Mouse (Mus musculus): ENCODE data around the gene Cerkl.

DNA sequence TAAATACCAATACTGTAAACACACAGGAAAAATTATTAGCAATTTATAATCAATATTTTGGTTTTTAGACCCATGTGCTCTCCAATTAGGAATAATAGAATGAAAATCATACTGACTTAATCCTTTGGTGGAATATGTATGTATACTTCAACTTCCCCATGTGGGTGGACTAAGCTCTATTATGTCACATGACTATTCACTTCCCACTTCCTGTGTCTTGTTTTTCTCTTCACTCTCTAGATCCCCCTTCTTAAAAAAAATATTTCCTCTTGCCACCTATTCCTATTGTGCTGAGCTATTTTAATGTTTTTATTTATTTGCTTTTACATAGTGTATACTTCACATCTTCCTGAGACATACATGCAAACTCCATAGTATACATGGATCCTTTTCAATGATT, 154.2 kb downstream of the Cerkl start:
- TF ChIP-seq CTCF (IDR thresholded peaks at IDR 0.05; ENCODE audit: low read depth) (no peak), EP300 (IDR thresholded peaks at IDR 0.05; ENCODE audit: low read depth) (no peak)

Data from liver, embryonic 14.5 days (tissue).